Mouse (Mus musculus): ENCODE measurements around the gene Nacad.

DNA sequence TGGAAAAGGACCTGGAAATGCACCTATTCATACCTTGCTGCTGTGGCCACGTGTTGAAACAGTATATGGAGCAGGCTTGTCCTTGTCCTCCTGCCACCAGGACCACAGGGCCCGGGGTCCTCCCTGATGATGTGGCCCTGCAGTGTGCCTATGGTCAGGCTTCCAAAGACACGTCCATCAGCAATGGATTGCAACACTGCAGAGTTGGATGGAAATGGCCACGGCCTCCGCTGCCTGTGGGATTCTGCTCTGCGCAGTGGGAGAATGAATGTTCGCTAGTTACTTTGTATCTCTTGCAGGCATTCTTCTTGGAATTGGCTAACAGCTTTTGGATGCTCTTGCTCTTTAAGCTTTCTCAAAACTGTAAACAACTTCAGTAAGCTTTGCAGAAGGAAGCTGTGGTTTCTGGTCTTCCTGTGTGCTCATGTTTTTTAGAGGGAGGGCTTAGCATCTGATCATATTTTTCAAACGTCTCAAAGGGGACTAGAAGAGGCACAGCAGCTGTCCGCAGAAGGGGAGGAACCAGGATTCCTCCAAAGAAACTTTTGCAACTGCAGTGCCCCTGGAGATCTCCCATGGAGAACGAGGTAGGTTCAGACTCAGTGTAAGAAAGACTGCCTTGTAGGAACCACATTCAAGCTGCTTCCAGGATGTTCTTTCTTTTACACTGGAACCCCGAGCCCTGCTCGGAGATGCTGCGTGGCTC, 45.0 kb downstream of the Nacad start:
- TF ChIP-seq MAFK (IDR thresholded peaks at IDR 0.05; ENCODE audit: insufficient replicate concordance, low read length) (no peak), CTCF (conservative IDR thresholded peaks at IDR 0.05 in 1 of 2, IDR thresholded peaks at IDR 0.05 in 1 of 2; ENCODE audit: low read depth in 2 of 2, low read length in 2 of 2) (no peak), ZC3H11A (IDR thresholded peaks at IDR 0.05; ENCODE audit: low read depth, low read length) (no peak), HCFC1 (IDR thresholded peaks at IDR 0.05; ENCODE audit: low read depth, low read length) (no peak), MEF2A (IDR thresholded peaks at IDR 0.05; ENCODE audit: borderline replicate concordance, low read depth, low read length) (no peak), SMC3 (IDR thresholded peaks at IDR 0.05; ENCODE audit: low read depth, low read length) (no peak), MAX (IDR thresholded peaks at IDR 0.05; ENCODE audit: low read length) (no peak), E2F4 (IDR thresholded peaks at IDR 0.05; ENCODE audit: insufficient replicate concordance, low read depth, low read length) (no peak)
